Mouse (Mus musculus) stomach, embryonic 15.5 days (tissue): ENCODE measurements around the gene Psap. TPM values are rescaled to one million over a fixed set of nuclear protein-coding genes. Genes with fewer than 3 reads are reported as not detected.
A peak's percentile ranks its signal among the peaks of the same experiment; 100 is the strongest.

Experiments used
- ATAC-seq: fragments of 200-750 bp; cut with Nextera tagmentation; 2 replicates; pipeline ENCODE4 v1.8.0; 2017; ENCODE audit warnings: low read depth, moderate number of reproducible peaks, moderate TSS enrichment; ENCODE audit not compliant: insufficient read depth, low FRiP score
- H3K27ac ChIP-seq: fragments of 300-500 bp; sonication (generic); 2 replicates; pipeline ENCODE4 v1.5.1; 2015; ENCODE audit warnings: mild to moderate bottlenecking, inconsistent platforms
- H3K27me3 ChIP-seq: fragments of 300-500 bp; sonication (generic); replicated peaks from 2 replicates; pipeline ENCODE4 v1.6.1; 2015; ENCODE audit warnings: inconsistent platforms
- H3K36me3 ChIP-seq: fragments of 300-500 bp; sonication (generic); 2 replicates; pipeline ENCODE4 v1.6.1; 2015; ENCODE audit warnings: inconsistent platforms
- H3K4me1 ChIP-seq: fragments of 300-500 bp; sonication (generic); 2 replicates; pipeline ENCODE4 v1.6.1; 2015; ENCODE audit warnings: inconsistent platforms
- H3K4me2 ChIP-seq: fragments of 300-500 bp; sonication (generic); 2 replicates; pipeline ENCODE4 v1.6.1; 2015; ENCODE audit warnings: mild to moderate bottlenecking, inconsistent platforms
- H3K4me3 ChIP-seq: fragments of 300-500 bp; sonication (generic); replicated peaks from 2 replicates; pipeline ENCODE4 v1.5.1; 2015; ENCODE audit warnings: inconsistent platforms
- H3K9ac ChIP-seq: fragments of 300-500 bp; sonication (generic); 2 replicates; pipeline ENCODE4 v1.6.1; 2015; ENCODE audit warnings: inconsistent platforms
- H3K9me3 ChIP-seq: fragments of 300-500 bp; sonication (generic); 2 replicates; pipeline ENCODE4 v1.6.1; 2016; ENCODE audit warnings: inconsistent platforms
- WGBS: fragments of 180-500 bp; shearing (Covaris S2); methylation state at CpG from one replicate; pipeline ENCODE4 v1.1.7; 2015; 5-methylcytosine and 5-hydroxymethylcytosine counted together
- polyA plus RNA-seq: library from polyadenylated mRNA; unstranded; fragments of >200 nt; fragmentation: Nextera tagmentation; extraction: Ambion mirVana; gene quantifications from 2 replicates; pipeline ENCODE4 v1.2.1, GENCODE M21; 2015

The Psap gene
- polyA plus RNA-seq, 1 experiment from 2014 or later = 142 TPM

DNA sequence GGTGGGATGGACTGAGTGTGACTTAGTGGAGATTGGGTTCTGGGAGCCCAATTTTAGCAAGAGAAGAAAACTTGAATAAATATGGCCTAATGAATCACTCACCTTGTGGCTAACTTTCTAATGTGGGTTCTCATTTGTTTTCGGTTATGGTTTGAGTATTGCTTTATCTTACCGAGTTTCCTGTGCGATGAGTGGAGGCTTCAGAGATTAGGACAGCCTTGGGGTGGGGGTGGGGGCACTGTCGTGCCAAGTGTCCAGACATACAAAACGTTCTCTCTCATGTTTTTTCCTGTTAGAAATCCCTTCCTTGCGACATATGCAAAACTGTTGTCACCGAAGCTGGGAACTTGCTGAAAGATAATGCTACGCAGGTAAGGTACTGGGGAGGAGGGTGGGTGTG lies 14.8 kb downstream of the Psap start:
- Histone ChIP-seq H3K27me3 (no peaks in the 10 kb centered on the region), H3K36me3 (peaks cover 30% of the 10 kb centered on the region), H3K27ac (no peak overlapping the region), H3K4me3 (no peak overlapping the region), H3K9ac (no peak overlapping the region), H3K4me2 (no peak overlapping the region), H3K9me3 (no peaks in the 10 kb centered on the region), H3K4me1 (peaks cover 21% of the 10 kb centered on the region)
- 83% methylated on average over 8 of the region's 8 CpGs for WGBS
- ATAC-seq = no peak

- WGBS = 84% methylated on average over 7 of the region's 7 CpGs
- Histone ChIP-seq H3K36me3 (peaks cover 48% of the 10 kb centered on the region), H3K4me1 (peaks cover 15% of the 10 kb centered on the region), H3K9me3 (no peaks in the 10 kb centered on the region), H3K27me3 (no peaks in the 10 kb centered on the region), H3K4me3 (no peak overlapping the region), H3K27ac (no peak overlapping the region), H3K4me2 (no peak overlapping the region), H3K9ac (no peak overlapping the region)
- no peak for ATAC-seq
These were observed 17.2 kb downstream of the Psap start for GRCm38 (mm10) chr10:60294621-60295020.

GRCm38 (mm10) chr10:60295356-60295755 lies 17.9 kb downstream of the Psap start:
- no peak for ATAC-seq
- Histone ChIP-seq H3K4me1 (peaks cover 8% of the 10 kb centered on the region), H3K36me3 (peaks cover 56% of the 10 kb centered on the region), H3K4me2 (no peak overlapping the region), H3K9ac (no peak overlapping the region), H3K27ac (no peak overlapping the region), H3K4me3 (no peak overlapping the region), H3K27me3 (no peaks in the 10 kb centered on the region), H3K9me3 (no peaks in the 10 kb centered on the region)
- 84% methylated on average over 3 of the region's 3 CpGs for WGBS

DNA sequence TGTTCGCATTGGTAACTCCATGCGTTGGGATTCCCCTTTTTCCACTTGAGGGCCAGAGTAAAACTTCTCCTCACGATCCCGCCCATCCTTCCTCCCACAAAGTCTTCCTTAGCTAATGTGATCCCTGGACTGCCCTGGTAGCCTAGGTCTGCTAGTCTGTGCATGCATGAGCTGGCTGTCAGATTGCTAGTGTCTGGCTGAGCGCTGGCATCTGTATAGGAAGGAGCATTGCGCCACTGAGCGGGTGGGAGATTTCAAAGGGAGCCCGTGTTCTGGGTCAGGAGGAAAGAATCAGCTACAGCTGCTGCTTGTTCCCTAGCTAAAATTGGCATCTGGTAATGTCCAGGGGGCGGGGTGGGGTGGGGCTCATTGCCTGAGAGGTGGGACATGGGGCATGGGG lies 18.6 kb downstream of the Psap start:
- Histone ChIP-seq H3K9me3 (no peaks in the 10 kb centered on the region), H3K4me1 (peaks cover 5% of the 10 kb centered on the region), H3K9ac (no peak overlapping the region), H3K4me3 (no peak overlapping the region), H3K27ac (no peak overlapping the region), H3K4me2 (no peak overlapping the region), H3K36me3 (peaks cover 62% of the 10 kb centered on the region), H3K27me3 (no peaks in the 10 kb centered on the region)
- ATAC-seq = no peak
- 82% methylated on average over 9 of the region's 9 CpGs for WGBS

- Histone ChIP-seq H3K9me3 (no peaks in the 10 kb centered on the region), H3K4me2 (no peak overlapping the region), H3K9ac (no peak overlapping the region), H3K4me1 (0 out of 2 replicates have a peak, but pooled peaks cover 5% of the 10 kb centered on the region), H3K27me3 (no peaks in the 10 kb centered on the region), H3K36me3 (peaks cover 62% of the 10 kb centered on the region), H3K27ac (no peak overlapping the region), H3K4me3 (no peak overlapping the region)
- no peak for ATAC-seq
- WGBS = 95% methylated on average over 12 of the region's 12 CpGs
These were observed 22.2 kb downstream of the Psap start for GRCm38 (mm10) chr10:60299636-60300035.

DNA sequence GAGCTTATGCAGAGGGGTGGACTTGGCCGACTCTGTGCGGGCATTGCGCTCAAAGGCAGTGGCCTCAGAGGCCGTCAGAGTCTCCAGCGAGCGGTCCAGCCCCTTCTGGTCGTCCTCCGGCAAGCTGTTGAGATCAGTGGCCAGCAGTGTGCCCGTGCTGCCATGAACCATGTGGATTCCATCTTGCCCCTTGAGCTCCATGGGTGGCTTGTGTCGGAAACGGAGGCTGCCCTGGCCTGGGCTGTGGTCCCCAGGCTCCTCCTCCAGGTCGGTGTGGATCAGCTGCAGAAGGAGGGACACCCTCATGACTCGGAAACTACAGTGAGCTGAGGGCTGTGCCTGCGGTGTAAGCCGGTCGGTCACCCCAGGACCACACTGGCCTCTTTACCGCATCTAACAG lies 26.0 kb downstream of the Psap start:
- no peak overlapping the region for H3K9ac ChIP-seq
- H3K36me3 ChIP-seq = peaks cover 39% of the 10 kb centered on the region
- no peaks in the 10 kb centered on the region for H3K27me3 ChIP-seq
- no peak overlapping the region for H3K4me2 ChIP-seq
- no peak for ATAC-seq
- H3K9me3 ChIP-seq = no peaks in the 10 kb centered on the region
- no peak overlapping the region for H3K4me3 ChIP-seq
- WGBS = 84% methylated on average over 17 of the region's 17 CpGs
- H3K4me1 ChIP-seq = peaks cover 7% of the 10 kb centered on the region; the same call in 1 of the 2 replicates
- no peak overlapping the region for H3K27ac ChIP-seq

DNA sequence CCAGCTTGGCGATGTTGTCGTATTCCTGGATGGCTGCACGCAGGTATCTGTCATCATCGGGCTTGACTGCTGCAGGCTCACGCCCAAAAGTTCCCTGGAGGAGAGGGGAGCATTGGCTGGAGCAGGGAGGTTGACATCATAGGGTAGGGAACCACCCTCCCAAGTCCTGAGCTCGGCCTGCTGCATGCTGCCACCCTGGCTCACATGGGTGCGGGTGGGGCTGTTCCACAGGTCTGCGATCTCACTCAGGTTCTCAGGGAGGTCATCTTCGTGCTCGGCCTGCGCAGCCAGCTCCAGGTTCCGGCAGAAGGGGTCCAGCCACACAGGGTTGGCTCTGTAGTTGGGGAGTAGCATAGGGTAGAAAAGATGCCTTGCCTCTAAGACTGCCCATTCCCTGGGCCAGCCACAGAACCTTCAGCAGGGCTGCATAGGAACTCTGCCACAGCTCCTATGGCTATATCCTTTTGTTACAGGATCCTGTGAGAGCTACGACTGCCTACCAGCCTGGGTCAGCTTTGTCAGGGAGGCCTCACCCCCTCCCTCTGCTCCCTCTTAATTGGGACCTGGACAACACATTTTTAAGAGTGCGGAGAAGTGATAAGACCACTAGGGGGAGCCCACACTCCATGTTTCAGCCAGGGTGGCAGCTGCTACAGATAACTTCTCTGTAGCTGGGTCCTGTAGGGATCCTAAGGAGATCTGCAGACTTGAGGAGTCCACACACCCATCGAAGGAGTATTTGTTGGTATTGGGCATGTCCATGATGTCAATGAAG lies 27.6 kb downstream of the Psap start:
- Histone ChIP-seq H3K27me3 (no peaks in the 10 kb centered on the region), H3K4me2 (no peak overlapping the region), H3K9me3 (no peaks in the 10 kb centered on the region), H3K4me3 (no peak overlapping the region), H3K27ac (no peak overlapping the region), H3K36me3 (peaks cover 24% of the 10 kb centered on the region), H3K4me1 (peaks cover 7% of the 10 kb centered on the region; the same call in 1 of the 2 replicates), H3K9ac (no peak overlapping the region)
- ATAC-seq = peak; percentile 68
- 62% methylated on average over 15 of the region's 15 CpGs for WGBS

- no peak overlapping the region for H3K27ac ChIP-seq
- no peak overlapping the region for H3K9ac ChIP-seq
- no peaks in the 10 kb centered on the region for H3K27me3 ChIP-seq
- H3K4me3 ChIP-seq = no peak overlapping the region
- WGBS = 90% methylated on average over 13 of the region's 13 CpGs
- H3K9me3 ChIP-seq = no peaks in the 10 kb centered on the region
- no peak for ATAC-seq
- H3K4me2 ChIP-seq = no peak overlapping the region
- no peaks in the 10 kb centered on the region for H3K4me1 ChIP-seq
- H3K36me3 ChIP-seq = no peaks in the 10 kb centered on the region
These were observed 33.2 kb downstream of the Psap start for GRCm38 (mm10) chr10:60310629-60311028.

DNA sequence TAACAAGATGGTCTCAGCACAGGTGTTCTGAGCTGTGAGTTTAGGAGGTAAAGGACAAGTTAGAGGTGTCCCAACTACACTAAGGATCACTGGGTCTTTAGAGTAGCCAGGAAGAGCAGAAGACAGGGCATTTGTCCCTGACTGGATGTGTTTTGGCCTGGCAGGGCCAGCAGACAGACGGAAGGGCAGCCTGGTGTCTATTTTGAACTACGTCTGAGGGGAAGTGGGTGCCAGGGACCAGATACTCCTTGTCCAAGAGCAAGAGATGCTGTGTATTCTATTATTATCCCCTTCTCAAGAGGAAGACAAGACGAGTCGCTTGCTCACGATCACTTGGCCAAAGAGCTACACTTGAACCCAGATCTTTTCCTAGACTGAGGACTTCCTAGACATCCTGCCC lies 36.2 kb downstream of the Psap start:
- Histone ChIP-seq H3K9me3 (no peaks in the 10 kb centered on the region), H3K4me2 (no peak overlapping the region), H3K4me3 (no peak overlapping the region), H3K4me1 (no peaks in the 10 kb centered on the region), H3K27ac (no peak overlapping the region), H3K27me3 (no peaks in the 10 kb centered on the region), H3K9ac (no peak overlapping the region), H3K36me3 (no peaks in the 10 kb centered on the region)
- 83% methylated on average over 5 of the region's 5 CpGs for WGBS
- no peak for ATAC-seq

- Histone ChIP-seq H3K4me2 (no peak overlapping the region), H3K27me3 (no peaks in the 10 kb centered on the region), H3K4me3 (no peak overlapping the region), H3K9me3 (no peaks in the 10 kb centered on the region), H3K9ac (no peak overlapping the region), H3K36me3 (no peaks in the 10 kb centered on the region), H3K27ac (no peak overlapping the region), H3K4me1 (no peaks in the 10 kb centered on the region)
- ATAC-seq = no peak
- WGBS = 92% methylated on average over 4 of the region's 4 CpGs
These were observed 38.7 kb downstream of the Psap start for GRCm38 (mm10) chr10:60316166-60316565.

- H3K9ac ChIP-seq = no peak overlapping the region
- peak; percentile 54; the same call in 1 of the 2 replicates for ATAC-seq
- no peak overlapping the region for H3K4me2 ChIP-seq
These were observed 51.7 kb downstream of the Psap start for GRCm38 (mm10) chr10:60328963-60329650.

GRCm38 (mm10) chr10:60334583-60334982 lies 57.2 kb downstream of the Psap start:
- ATAC-seq = peak; percentile 80

More at GRCm38 (mm10) chr10:60328963-60329650, 51.7 kb downstream of the Psap start:
- Histone ChIP-seq H3K27ac (peak overlapping the region; percentile 46; the same call in 1 of the 2 replicates), H3K27me3 (no peaks in the 10 kb centered on the region), H3K4me3 (no peak overlapping the region), H3K4me1 (peaks cover 14% of the 10 kb centered on the region), H3K36me3 (no peaks in the 10 kb centered on the region), H3K9me3 (no peaks in the 10 kb centered on the region)
- WGBS = 50% methylated on average over 11 of the region's 11 CpGs

More at GRCm38 (mm10) chr10:60334583-60334982, 57.2 kb downstream of the Psap start:
- 55% methylated on average over 7 of the region's 7 CpGs for WGBS
- Histone ChIP-seq H3K36me3 (no peaks in the 10 kb centered on the region), H3K4me1 (peaks cover 7% of the 10 kb centered on the region), H3K27me3 (no peaks in the 10 kb centered on the region), H3K9me3 (no peaks in the 10 kb centered on the region), H3K9ac (no peak overlapping the region), H3K27ac (no peak overlapping the region), H3K4me2 (no peak overlapping the region), H3K4me3 (no peak overlapping the region)
